Mouse (Mus musculus) lung, postnatal 0 days (tissue): ENCODE results near the gene Cebpe.

Experiments
- CTCF ChIP-seq: IDR thresholded peaks from 2 replicates; pipeline ENCODE4 v1.5.1; 2016; ENCODE audit warnings: antibody characterized with exemption, mild to moderate bottlenecking
- EP300 ChIP-seq: IDR thresholded peaks from 2 replicates; pipeline ENCODE4 v1.6.1; 2016; ENCODE audit warnings: antibody characterized with exemption, mild to moderate bottlenecking, control low read depth

GRCm38 (mm10) chr14:54736555-54737552, 24.9 kb upstream of the Cebpe start:
- TF ChIP-seq EP300 (no peak), CTCF (no peak)
